Mouse (Mus musculus) mouse embryonic stem cell (cell line): ENCODE measurements around the gene Wdr34.

Experiments used
- in situ Hi-C, 2 experiments: fragments of 300-500 bp; cut with MboI; formaldehyde crosslinking; loops; 1 replicate in 1 of 2; 3 replicates in 1 of 2; pipeline ENCODE4 v1.14.3; 2019 to 2020; ENCODE audit warnings: low sequenced_read_pairs in 2 of 2, low pct_unique_long_range_greater_than_20kb in 1 of 2, mixed read lengths in 1 of 2; ENCODE audit not compliant: unreplicated experiment in 1 of 2

The Wdr34 gene

DNA sequence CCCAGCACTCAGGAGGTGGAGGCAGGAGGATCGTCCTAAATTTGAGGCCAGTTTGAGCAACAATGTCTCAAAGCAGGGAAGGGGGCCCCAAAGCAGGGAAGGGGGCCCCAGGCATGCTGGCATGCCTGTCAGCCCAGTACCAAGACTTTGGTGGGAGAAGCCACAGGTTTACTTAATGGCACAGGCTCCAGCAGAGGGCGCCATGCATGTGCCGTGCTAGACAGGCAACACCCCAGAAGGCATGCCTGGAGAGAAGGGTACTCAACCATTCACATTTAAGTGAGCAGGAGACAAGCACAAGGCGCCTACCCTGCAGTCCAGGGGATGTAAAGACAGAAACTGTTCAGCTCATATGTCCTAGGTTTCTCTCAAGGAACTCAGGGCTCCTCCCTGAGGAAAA, 6.2 kb downstream of the Wdr34 start:
- in situ Hi-C loops: no loop called here

DNA sequence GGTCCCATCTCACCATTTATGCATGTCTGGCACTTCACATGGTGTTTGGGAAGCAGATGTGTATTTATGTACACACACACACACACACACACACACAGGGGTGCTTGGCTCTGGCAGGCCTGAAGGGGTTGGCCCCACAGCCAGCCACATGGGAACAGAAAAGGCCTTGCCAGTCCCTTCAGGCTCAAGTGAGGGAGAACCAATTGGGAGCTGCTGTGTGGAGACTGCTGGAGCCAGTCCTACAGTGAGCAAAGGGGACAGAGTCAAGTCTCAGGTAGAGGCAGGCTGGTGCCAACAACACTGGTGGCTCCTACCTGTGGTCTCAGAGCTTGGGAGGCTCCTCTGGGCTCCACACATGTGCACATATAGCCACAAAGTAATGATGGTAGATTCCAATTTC, 9.0 kb downstream of the Wdr34 start:
- in situ Hi-C loops: no loop called here

DNA sequence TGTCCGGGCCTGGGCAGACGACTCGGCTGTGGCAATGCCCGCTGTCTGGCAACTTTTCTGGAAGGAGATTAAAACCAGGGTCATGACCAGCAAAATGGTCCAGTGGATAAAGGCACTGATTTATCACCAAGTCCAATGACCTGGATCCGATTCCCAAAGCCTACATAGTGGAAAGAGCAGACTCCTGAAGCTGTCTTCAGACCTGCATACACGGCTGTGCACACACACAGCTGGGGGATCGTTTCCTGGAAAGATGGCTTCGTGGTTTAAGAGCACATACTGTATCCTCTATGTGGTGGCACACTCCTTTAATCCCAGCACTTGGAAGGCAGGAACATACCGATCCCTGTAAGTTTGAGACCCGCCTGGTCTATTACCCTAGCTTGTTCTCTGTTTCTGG, 10.3 kb downstream of the Wdr34 start:
- in situ Hi-C loops: no loop called here

DNA sequence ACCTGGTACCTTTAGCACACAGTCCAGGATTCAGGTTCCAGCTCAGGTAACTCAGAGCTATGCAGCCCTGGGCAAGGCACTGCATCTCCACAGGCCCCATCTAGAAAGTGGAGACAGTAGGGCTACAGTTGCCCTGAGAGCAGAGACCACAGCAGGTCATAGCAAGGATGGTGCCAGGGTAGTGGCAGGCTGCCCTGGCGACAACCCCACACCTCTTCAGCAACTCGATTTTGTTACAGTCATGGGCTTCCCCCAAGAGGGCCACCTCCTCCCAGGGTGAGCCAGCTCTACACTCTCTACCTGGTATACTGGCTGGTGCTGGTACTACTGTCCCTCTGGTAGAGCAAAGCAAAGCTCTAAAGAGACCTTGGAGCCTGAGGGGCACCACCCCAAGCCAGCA, 10.9 kb downstream of the Wdr34 start:
- in situ Hi-C loops: no loop called here

DNA sequence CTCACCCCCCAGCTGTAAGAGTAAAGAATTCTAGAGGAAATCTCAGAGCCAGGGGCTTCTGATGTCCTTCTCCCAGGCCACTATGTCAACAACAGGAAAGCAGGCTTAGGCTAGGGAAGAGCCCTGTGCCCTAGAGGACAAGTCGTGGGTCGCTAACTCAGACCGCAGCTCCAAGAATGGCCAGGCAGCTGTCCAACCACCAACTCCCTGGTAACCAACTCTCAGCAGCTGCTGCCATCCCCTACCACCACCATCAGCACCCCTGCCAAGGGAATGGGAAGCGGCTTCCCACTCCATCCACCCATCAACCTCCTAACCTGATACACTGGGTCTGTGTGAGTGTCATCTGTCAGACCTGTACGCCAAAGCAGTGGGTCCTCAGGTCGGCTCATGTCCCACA, 15.7 kb downstream of the Wdr34 start:
- in situ Hi-C loops: no loop called here

DNA sequence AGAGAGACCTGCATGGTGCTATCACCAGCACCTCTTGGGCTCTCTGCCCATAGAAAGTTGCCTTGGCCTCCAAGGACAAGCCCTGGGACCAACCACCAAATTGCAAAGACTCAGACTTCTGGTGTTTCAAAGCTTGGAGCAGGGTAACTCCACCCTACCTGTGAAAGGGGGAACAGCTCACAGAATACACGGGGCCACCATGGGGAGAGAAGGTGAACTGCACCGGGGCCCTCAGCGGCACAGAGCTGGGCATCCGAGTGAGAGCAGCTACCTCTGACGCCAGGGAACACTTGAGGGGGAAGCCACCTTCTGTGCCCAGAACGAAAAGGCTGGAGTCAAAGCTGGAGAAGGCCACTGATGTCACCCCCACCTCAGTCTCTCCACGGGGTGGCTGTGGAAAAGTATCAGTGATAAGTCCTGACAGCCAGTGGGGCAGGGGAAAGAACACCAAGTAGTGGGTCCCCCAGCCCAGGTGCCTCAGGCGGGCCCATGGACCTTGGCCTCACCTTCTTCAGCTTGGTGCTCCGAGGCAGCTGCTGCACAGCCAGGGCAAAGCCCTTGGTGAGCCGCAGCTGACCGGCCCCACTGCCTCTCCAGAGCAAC, 16.3 kb downstream of the Wdr34 start:
- in situ Hi-C loops: no loop called here

DNA sequence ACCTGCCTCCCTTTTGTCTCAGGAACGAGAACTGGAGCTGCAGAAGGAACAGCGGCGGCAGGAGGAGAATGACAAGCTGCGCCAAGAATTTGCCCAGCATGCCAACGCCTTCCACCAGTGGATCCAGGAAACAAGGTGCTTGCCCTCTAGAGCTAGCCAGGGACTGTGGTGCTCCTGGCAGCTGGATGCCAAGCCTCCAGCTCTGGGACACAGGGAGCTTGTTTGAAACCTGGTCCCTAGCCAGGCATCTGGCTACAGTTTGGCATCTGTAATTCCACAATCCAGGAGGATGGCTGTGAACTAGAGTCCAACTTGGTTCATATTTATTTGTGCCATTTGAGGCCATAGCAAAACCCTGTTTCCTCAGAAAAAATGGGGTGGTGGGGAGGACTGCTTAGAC, 21.7 kb downstream of the Wdr34 start:
- in situ Hi-C loops: no loop called here

DNA sequence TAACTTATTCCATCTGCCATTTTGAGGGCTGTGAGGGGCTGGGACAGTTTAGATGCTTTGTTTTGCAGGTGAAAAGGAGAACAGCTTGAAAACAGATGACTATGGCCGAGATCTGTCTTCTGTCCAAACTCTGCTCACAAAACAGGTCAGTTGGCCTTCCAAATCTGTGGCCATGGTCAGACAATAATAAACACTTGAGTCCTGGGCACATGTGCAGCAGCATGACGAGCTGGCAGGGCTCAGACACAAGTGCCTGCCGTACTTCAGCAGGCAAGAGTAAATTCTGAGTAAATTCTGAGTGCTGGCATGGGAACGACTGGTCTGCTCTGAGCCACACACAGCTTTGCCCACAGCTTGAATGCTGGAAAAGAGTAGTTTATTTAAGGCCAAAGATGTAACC, 23.2 kb downstream of the Wdr34 start:
- in situ Hi-C loops: no loop called here

DNA sequence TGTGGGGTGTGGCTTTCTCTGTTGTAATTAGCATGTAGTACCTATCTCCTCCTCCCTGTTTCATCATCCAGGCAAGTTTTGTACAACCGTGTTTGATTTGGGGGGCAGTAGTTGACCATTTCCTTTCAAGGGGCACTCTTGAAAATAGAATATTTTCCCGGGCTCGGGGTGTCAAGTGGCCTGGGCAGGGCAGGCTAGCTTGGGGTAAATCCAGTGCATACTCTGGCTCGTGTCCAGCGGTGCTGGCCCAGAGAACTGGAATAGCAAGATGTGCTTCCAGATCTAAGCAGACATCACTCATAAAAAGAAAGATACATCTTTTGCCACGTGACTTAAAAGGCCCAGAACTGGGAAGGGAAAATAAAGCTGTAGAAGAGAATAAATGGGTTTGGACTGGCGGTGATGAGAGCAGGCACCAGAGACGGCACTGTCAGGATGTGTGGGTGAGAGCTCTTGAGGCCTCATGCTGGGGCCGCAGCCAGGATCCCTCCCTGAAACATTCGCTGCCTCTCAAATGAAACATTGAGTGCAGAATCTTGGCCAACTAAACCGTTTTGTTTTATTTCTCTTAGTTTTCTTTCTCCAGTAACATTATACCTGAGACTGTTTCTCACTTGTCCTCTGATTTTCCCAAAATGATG, 34.2 kb downstream of the Wdr34 start:
- in situ Hi-C loops: loop anchor here in 1 of 2 experiments (25.0 kb wide), 2 partner anchors 102 to 298 kb away; no protein-coding TSS in a partner anchor

DNA sequence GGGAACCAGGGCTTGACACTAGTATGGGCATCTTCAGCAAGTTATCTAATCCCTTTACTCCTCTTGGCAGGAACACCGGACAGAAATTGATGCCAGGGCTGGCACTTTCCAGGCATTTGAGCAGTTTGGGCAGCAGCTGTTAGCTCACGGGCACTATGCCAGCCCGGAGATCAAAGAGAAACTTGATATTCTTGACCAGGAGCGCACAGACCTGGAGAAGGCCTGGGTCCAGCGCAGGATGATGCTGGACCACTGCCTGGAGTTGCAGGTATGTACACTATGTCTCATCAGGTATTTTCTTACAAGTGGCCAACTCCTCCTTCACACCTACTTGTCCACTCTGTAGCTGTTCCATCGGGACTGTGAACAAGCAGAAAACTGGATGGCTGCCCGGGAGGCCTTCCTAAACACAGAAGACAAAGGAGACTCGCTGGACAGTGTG, 37.8 kb downstream of the Wdr34 start:
- in situ Hi-C loops: loop anchor here in 1 of 2 experiments (25.0 kb wide), 2 partner anchors 99 to 301 kb away; no protein-coding TSS in a partner anchor

DNA sequence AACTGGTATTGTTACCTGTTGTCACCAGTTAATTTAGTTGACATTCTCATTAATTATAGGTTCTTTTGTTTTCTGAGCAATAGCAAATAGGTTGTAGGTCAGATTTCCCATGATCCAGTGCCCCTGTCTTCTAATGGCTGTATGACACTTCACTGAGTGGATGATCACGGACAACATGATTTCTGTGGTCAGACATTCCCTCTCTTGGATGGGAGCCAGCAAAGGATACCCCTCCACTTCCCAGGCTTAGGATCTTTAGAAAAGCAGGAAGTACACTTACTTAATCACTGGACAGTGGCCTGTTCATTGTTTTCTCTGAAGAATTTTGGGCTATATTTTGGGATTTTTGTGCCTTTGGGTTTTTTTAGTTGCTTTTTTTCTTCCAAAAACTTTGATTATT, 39.6 kb downstream of the Wdr34 start:
- in situ Hi-C loops: loop anchor here in 1 of 2 experiments (25.0 kb wide), 2 partner anchors 97 to 303 kb away; no protein-coding TSS in a partner anchor

DNA sequence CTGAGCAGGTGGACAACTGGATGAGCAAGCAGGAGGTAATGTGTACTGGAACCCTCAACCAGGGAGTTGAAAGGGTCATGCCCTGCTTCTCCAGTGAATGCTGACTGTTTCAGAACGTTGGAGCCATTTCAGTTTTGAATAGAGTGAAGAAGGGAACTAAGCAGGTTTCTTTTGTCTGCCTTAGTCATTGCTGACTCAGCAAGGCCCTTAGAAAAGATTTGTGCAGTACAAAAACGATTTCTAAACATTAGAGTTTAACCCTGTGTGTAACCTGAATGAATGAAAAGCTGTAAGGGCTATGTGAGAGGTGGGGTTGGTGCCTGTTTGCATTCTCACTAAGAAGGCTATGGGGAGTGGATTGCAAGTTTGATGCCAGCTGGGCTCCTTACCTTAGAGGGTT, 56.7 kb downstream of the Wdr34 start:
- in situ Hi-C loops: no loop called here
